Mouse (Mus musculus) mouse embryonic stem cell (cell line): ENCODE measurements at regions not wholly inside any gene's neighbourhood (a gene's known extent, or its start where the extent isn't known, plus 50 kb on each side); places are given as distances from the start of the nearest gene placed in this dataset.

Source experiments
- in situ Hi-C, 2 experiments: fragments of 300-500 bp; cut with MboI; formaldehyde crosslinking; loops; 1 replicate in 1 of 2; 3 replicates in 1 of 2; pipeline ENCODE4 v1.14.3; 2019 to 2020; ENCODE audit warnings: low sequenced_read_pairs in 2 of 2, low pct_unique_long_range_greater_than_20kb in 1 of 2, mixed read lengths in 1 of 2; ENCODE audit not compliant: unreplicated experiment in 1 of 2

DNA sequence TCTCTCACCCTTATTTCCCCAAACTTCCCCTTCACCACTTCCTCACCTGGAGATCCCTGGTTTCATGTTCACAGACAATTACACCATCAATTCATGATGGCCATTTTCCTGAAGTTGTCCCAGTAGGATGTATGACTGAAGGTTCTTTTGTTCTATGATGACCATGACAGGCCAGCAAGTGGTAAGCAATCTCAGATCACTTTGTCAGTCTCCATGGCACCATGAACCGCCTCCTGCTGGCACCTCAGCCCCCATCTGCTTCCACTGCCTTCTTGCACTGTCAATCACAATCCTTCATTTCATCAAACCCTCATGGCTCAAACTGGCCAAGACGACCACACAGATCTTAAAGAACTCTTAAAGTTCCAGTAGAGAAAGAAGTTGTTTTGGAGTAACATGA lies 297.9 kb upstream of the Slc24a5 start:
- in situ Hi-C loops: no loop called here

DNA sequence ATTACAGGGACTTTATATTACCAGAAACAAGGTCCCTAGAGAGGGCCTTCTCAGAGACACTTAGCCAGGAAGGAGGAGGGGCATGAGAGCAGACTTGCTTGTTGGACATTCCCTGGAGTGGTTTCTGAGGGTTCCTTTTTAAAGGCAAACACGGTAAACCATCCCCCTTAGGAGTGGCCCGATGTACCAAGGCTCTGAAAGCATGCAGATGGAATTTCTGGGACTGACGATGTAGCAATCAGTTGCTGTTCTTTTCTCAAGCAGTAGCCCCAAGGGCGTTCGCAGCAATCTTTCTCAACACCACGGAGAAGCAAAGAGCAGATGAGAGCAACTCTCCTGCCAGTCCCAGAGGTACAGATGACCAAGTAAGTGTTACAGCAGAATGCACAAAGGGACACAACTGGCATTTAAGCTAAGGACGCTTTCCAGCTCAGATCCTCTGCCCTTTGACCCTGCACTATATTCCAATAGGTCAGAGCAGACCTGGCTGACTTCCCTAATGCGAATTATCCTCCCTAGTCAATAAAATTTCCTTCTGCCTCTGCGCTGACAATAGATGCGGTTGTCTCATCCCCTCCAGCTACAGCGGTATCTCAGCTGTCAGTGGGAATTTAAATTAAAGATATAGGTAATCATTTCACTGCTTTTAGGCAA lies 295.7 kb upstream of the Slc24a5 start:
- in situ Hi-C loops: no loop called here

DNA sequence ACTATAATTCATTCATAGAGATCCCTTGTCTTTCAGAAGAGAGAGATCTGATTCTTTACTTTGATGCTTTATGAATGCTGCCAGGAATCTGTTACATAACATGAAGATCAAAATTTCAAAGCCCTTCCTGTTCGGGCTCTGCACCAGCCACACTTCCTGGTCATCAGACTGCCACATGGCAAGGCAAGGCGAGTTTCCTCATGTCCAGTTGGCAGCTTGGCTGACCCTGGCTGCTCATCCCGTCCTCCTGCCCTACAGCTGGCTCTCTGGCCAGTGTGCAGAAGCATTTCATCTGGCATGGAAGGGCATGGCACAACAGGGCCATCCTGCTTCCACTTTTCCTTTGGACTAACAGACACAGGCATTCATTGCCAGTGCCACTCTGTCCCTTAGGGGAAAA lies 292.2 kb upstream of the Slc24a5 start:
- in situ Hi-C loops: no loop called here

DNA sequence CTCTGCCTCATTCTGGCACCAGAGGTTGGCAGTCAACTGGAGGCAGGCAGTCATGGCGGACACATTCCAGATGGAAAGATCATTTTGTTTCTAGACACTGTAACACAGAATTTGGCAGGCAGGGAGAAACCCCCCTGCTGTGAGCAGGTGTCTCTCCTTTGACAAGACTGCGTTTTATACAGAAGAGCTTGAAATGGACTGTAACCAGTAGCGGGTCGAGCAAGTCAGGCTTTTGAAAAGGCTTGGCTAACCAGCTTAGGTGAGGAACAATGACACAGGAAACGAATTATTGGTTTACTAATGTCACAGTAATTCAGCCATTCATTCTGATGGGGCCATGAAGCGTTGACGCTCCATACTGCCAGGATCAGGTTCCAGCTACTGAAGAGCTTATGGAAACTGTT lies 275.3 kb upstream of the Slc24a5 start:
- in situ Hi-C loops: no loop called here

DNA sequence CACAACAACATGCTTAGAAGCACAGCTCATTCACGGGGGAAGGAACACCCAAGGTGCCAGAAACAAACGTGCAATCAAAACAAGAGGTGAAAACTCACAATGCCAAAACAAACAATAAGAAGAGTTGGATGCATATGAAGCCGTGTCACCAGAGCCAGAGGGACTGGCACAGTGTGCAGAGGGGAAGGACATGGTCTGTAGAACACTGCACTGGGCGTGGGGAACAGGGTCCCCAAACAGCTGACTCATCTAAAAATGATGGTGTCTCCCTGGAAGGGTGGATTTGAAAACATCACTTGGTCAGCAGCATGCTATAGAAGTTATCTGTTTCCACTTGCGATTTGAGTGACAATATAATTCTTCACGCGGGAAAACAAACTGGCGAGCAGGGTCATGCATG lies 256.2 kb upstream of the Slc24a5 start:
- in situ Hi-C loops: no loop called here

DNA sequence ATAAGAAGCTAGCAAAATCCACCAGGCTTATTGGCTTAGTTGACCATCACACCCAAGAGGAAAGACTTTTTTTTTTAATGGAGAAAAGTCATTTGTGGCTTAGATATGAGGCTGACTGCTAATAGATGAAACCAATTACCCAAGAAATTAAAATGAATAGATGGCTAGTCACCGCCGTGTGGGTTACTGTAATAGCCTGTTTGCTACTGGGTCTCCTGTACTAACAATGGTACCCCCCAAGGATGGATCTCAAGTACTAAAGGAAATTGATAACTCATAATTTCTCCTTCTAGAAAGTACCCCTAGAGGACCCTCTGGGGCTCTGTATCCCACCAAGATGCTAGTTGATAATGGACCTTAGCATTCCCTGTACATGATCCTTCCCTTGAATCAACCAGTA lies 251.1 kb upstream of the Slc24a5 start:
- in situ Hi-C loops: no loop called here

DNA sequence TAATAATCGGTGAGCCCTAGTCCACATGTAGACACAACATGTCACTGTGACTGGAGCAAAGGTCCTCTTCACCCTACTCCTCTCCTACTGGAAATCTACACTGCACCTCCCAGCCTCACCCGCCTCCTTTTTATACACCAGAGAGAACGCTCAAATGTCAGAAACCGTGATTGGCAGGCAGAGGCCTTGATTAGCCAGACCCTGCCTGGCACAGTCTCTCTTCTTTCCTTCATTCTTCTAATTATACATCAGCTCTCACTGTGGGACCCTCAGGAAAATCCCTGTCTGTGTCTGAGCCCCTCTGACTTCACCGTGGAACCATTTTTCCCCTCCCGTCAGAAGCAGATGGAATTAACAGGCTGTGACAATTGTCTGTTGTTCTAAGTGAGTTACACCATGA lies 248.1 kb upstream of the Slc24a5 start:
- in situ Hi-C loops: no loop called here

DNA sequence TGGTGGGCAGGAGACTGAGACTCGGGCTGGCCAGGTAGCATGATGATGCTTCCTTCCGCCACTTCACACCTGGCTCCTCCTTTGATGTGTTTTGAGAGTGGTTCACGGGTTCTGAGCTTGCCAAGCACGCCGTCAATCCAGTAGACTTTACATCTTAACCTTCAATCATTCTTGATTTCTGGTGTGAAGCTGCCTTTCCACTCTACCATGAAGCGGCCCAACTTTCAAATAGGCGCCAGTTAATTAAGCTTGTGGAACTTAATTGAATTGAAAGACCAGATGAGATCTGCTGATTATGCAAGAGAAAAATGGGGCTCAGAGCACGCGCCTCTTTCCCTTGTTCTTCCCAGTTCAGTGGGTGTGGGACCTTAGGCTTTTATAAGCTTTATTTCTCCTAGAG lies 247.1 kb upstream of the Slc24a5 start:
- in situ Hi-C loops: no loop called here

DNA sequence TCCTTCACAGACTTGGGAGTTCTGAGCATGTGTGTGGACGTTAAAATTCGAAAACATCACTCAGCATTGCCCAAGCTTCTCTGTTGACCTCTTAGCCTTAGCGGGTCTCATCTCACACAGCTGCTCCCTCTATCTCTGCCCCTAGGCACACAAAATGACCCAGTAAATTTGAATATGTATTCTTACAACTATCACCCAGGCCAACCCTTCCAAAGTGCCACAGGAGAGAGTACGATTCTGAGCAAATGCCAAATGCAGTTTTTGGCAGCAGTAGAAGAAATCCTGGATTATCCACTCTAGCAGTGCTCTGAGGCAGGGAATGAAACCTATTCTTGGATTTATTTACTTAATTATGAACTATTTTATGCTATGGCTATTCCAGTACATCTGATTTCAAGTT lies 246.6 kb upstream of the Slc24a5 start:
- in situ Hi-C loops: no loop called here

DNA sequence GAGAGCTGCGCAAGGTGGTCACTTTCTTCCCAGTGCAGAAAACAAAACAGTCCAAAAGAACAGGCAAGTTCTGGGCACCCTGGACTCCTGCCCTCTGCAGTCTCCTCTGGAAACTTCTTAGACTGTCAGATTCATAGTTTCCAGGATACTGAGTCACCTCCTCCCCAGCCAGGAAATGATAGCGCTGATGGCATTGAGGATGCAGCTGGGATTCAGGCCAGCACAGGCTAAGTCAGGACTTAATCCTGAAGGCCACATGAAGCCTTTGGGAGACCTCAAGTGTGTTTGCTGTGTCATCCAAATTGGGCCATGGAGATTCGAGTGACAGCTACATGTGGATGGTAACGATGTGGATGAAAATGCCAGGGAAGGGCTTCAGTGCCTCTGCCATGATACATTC lies 219.1 kb upstream of the Slc24a5 start:
- in situ Hi-C loops: no loop called here

DNA sequence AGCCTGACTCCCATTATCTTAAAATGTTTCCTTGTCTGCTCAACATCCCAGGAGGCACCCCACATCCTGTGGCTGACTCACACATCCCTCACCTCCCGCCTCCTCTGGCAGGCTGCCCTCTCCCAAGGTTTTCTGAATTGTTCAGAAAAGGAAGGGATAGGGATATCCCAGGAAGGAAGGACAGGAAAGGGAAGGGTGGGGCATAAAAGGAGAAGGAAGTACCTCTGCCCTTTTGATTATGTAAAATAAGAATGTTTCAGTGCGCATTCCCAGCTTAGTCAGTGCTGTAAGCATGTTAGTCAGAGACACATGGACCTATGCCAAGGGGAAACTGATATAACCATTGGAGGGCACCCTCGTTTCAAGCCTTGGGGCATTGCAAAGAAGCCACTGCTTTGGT lies 209.4 kb upstream of the Slc24a5 start:
- in situ Hi-C loops: no loop called here

DNA sequence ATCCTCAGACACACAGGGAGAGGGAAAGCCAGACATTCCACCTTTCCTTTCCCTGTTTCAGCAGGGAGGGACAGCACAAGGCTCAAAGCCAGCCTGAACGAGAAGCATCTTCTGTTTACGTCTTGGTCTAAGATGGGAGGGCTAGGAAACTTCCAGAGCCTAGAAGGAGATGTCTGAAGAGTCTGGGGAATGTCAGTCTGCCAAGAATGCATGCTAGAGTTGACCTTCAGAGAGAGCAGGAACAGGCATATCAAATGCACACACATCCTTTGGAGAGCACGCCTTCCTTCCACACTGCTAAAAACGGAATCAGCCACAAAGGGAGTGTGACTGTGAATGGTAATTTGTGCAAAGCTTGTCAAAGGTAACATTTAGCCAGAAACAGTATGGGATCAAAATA lies 179.7 kb upstream of the Slc24a5 start:
- in situ Hi-C loops: no loop called here

DNA sequence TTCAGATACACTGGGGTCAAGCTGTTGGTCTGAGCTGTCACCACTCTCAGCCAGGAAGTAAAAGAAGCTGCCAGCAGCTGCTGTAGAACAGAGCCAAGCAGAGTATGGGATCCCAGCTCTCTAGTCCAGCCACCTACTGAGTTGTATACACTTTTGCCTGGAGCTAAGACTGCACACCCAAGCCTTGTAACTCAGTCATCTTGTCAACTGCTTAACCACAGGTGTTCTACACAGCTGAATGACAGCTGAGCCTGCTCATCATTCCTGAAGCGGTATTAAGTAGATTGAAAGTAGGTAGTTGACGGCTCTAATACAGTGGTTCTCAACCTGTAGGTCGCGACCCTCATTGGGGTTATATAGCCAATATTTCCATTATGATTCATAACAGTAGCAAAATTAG lies 172.9 kb upstream of the Slc24a5 start:
- in situ Hi-C loops: no loop called here

DNA sequence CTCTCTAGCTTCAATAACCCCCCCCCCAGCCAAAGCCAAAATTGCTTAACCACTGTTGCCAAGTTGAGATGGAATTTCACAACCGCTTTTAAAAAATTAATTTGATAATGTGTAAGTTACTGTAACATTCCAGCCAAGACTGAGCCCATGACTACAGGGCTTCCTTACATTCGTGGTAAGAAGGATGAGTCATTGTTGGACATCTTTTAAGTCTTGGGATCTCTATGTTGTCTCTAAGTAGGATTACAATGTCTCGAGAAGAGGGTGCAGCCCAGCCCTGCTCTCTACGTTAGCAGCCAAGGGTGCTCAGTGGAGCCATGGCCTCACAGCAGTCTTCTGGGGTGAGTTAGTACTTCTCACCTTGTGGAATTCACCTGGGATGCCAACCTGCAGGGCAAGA lies 164.4 kb upstream of the Slc24a5 start:
- in situ Hi-C loops: loop anchor here in 1 of 2 experiments (25.0 kb wide), 1 partner anchor 816 kb away; the partner anchor contains the start of gene Sema6d

DNA sequence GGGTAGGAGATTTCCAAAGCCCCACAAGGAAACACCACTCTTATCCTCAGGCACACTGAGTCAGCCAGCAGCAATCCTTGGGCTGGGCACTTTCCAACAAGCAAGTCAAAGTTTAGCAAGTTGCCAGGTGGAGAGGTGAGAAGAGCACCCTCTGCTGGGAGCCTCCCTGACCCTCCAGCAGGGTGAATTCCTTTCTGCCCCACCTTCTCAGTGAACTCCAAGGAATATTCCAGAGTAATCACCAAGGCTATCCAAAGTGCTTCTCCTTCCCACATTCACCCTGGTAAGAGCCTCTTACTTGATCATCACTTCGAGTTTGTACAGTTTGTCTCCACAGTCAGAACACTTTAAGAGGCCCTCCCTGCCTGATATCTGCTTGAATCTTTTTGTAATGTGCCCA lies 162.8 kb upstream of the Slc24a5 start:
- in situ Hi-C loops: loop anchor here in 1 of 2 experiments (25.0 kb wide), 1 partner anchor 818 kb away; the partner anchor contains the start of gene Sema6d

DNA sequence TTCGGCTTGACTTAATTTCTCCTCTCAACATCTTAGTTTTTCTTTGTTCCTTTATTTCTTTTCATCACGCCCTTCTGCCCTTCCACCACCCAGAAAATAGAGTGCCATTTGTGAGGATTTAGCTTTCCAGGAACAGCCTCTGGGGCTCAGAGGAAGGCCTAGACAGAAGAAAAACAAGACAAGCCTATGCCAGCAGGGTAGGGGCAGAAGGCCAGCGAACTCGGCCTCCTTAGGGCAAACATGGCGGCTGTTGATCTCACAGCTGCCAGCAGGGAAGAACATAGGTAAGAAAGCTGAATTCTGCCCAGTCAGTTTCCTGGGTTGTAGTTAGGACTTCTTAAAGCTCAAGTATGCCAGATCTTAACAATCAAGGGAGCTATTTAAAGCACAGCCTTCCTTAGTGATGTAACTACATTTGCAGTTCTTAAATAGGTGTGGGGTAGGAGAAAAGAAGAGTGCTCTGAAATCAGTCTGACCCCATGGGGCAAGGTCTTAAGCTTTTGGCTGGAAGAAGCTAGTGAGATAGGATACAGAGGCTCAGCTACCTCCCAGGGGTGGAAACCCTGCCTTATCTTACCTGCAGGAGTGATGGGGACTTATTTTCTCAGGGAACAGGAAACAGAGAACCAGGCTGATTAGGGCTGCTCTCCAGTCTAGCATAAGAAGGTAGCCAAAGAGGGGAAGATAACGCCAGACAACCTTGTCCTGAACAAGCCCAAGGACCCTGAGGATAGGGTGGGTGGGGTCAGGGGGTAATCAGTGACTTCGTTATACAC lies 148.8 kb upstream of the Slc24a5 start:
- in situ Hi-C loops: loop anchor here in 1 of 2 experiments (25.0 kb wide), 1 partner anchor 832 kb away; the partner anchor contains the start of gene Sema6d

DNA sequence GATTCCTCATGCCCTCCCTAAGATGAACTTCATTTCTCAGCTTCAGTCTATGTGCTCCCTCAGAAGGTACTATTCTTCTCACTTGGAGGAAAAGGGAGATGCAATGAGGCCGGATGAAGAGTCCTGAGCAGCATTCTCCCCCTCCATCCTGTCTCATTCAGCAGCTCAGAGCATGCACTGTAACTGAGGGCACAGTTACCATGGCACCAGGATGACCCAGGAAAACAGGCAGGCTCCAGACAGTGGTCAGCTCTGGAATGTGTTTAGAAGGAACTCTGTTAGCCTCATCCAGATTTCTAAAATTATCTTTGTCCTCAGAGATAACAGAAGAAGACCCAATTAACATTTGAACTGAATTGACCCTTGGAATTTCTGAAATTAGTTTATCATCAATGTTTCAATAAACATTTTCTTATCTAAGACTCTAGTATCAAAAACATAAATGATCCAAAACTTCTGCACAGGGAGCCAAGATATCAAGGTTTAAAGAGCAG lies 148.1 kb upstream of the Slc24a5 start:
- in situ Hi-C loops: loop anchor here in 1 of 2 experiments (25.0 kb wide), 1 partner anchor 833 kb away; the partner anchor contains the start of gene Sema6d

DNA sequence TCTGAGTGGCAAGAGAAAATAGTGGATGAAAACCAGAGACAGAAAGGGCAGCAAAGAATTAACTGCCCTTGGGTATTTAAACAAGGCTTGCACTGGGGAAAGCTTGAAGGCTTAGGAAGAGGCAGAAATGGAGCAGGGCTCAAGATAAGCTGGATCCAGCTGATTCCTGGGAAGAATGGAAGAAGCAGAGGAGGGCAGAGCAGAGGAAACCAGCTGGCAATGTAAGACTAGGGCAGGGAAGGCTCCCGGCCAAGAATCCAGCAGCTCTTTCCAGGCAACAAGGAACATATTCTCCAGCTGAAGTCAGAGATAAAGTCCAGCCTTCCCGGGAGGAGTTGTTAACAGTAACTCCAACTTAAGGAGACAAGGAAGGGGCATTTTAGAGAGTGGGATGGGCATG lies 147.7 kb upstream of the Slc24a5 start:
- in situ Hi-C loops: loop anchor here in 1 of 2 experiments (25.0 kb wide), 1 partner anchor 833 kb away; the partner anchor contains the start of gene Sema6d

DNA sequence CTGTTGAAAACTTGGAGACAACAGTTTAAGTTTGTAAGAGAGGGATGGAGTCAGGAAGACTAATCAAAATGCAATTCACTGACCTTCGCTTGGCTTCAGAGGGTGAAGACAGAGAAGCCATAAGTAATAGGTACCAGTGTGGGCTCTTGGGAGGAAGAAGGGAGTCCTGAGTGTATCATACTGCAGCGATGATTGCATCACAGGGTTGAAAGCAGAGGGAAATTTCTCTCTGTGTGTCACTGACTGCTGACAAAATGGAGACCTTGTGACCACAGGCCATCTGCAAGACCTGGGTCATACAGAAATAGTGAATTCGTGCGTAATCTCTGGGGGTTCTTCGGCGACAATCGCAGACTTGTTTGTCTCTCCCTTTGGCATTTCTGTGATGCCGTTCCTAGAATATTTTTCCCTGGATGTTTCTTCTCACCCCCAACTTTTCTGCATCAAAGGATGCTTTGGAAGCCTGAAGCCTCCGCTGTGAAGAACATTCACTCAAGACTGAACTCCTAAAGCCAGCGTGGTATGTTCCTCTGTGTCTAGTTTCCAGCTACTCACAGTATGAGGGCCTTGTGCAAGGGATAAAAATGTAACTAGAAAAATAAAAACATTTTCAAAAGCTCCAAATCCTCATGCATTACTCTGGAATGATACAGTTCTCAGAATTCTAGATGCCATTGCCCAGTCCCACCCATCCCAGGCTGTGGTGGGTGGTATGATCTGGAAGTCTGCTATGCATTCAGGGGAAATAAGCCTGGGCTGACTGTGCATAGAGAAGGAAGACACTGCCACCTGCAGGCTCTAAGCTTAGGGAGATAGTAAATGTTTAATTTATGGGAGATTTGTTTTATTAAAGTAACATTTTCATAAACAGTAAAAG lies 139.8 kb upstream of the Slc24a5 start:
- in situ Hi-C loops: no loop called here
